Mouse (Mus musculus) CD4-positive, CD25-positive, alpha-beta regulatory T cell, adult 2 months (primary cell): ENCODE measurements around the gene Golga5.

Source experiments
- DNase-seq: peaks from one replicate; pipeline ENCODE4 v3.0.0-alpha.2; 2012; ENCODE audit warnings: low read depth, low spot score

Gene Golga5

DNA sequence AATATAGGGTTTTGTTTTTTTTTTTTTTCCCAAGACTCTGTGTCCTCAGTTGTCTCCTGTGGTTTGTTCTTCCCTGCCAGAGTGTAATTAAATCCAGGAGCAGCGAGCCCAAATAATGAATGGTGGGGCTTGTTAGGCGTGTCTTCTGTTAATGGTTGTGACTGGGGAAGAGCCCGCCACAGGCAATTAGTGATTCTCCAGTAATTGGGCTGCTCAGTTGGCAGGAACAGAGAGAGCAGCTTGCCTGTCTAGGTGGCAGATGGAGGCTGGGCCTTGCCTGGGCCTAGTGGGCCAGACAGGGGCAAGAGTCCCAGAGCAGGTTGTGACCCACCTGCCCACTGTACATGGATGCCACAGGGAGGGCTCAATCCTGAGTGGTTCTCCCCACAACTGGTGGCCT, 42.4 kb downstream of the Golga5 start:
- no peak for DNase-seq

DNA sequence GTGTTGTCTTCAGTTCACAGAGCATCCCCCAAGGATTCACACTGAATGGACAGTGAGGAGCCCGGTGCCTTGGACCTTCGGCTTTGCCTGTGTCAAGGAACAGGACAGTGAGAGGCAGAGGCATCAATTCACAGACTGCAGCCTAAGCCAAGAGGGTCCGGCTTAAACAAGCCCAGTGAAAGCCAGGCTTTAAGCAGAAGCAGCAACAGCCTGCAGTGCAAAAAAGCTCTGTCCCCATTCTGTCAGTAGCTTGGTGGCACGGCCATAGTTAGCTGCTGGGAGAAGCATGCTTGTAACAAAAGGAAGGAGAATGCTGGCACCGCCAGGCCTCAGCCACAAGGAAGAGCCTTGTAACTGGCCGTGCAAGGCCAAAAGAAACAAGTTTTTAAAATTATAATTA, 45.2 kb downstream of the Golga5 start:
- no peak for DNase-seq

DNA sequence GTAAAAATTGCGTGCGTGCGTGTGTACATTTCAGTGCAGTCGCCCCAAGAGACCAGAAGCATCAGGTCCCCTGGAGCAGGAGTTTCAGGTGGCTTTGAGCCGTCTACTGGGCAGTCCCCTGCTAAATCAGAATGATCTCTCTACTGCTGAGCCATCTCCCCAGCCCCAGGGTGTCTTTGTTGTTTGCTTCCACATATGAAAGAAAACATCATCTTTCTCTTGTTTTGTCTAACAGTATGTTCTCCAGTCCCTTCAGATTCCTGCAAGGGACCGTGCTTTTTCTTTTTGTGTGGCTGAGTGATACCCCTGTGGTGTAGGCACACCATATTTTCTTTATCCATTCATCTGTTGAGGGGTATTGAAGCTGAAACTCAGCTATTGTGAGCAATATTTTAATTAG, 45.8 kb downstream of the Golga5 start:
- no peak for DNase-seq

- DNase-seq, result no peak
These were observed 47.2 kb downstream of the Golga5 start for GRCm38 (mm10) chr12:102516151-102516550.

DNA sequence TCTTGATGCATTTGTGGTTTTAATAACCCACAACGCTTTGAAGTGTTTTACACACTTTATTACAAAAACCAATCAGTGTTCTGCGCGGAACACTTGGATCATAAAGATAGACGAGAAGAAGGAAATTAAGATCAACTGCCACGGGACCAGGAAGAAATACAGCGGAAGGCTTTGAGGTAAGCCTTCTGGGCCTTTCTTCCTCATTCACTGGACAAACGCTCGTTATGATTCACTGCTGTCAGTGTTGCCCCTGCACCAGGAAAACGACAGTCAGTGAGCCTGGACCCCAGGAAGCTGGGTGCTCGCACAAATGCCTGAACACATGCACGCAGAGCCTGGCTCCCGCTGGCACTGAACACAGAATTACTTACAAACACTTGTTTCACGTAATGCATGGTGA, 48.7 kb downstream of the Golga5 start:
- DNase-seq, result no peak

- no peak for DNase-seq
These were observed 51.2 kb downstream of the Golga5 start for GRCm38 (mm10) chr12:102519929-102520720.

GRCm38 (mm10) chr12:102521777-102522319, 52.9 kb downstream of the Golga5 start:
- no peak for DNase-seq

DNA sequence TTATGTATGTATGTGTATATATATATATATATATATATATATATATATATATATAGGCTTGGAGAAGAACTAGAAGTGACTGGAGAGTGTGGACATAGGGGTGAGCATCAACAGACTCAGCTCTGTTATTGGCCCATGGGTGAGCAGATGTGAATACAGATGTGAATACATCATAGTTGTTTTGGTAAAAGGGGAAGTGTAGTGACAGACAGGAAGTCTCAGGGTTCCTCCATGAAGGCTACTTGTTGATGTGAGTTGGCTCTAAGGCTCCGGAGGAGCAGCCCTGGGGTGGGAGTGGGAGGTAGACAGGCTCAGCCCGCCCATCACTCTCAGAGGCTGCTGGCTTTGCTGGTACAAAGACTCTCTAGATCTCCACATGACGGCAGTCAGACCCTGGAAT, 55.3 kb downstream of the Golga5 start:
- no peak for DNase-seq

- peak; percentile 25 for DNase-seq
These were observed 55.8 kb downstream of the Golga5 start for GRCm38 (mm10) chr12:102524760-102525159.

DNA sequence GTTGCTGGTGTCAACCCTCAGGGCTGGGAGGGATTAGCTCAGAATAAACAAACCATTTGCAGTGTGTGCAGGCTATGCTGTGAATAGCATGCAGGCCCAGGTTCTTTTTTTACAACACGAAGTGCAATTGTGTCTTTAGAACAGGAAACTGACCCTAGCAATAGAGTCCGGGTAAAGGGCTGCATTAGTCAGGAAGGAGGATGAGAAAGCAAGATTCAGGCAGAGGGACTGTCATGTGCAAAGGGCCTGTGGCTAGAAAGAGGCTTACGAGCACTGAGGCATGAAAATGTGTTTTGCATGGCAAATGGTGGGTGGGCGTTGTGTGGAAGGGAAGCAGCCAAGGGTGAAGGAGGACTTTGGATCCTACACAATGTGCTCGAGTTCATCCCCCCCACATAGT, 59.1 kb downstream of the Golga5 start:
- DNase-seq, result no peak

DNA sequence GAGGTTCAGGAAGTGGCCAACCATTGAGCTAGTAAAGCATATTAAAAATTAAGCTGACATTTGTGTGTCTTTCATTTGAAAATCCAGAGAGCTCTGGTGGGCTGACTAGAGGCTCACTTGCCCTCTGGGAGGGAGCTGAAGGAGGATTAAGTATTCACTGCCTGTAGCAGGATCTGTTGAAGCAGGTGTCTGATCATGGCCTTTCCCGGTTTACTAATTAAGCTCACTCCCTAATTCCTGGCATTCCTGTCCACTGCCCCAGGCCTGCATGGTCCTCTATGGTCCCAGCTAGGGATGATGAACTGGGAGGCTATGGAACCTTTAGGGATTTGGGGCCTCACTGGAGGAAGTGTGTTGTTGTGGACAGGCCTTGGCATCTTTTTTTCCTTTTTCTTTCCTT, 66.9 kb downstream of the Golga5 start:
- DNase-seq, result no peak

DNA sequence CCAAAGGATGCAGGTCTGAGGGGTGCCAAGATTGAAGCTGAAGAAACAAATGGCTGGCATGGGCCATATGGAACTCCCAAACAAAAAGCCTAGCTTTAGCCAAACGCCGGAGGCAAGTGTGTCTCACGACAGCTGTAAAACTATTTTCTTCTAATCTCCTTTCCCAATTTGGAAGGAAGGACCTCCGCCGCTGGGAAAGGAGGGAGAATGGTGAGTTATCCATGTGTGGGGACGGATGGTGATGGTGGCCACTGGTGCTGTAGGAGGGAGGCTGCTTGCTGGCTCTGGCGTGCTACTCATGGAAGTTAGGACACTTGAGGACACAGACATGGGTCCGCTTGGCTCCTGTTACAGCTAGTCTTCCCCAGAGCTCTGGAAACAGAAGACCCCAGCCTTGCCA, 71.3 kb downstream of the Golga5 start:
- no peak for DNase-seq

- DNase-seq, result no peak
These were observed 72.2 kb downstream of the Golga5 start for GRCm38 (mm10) chr12:102541168-102541567.

DNA sequence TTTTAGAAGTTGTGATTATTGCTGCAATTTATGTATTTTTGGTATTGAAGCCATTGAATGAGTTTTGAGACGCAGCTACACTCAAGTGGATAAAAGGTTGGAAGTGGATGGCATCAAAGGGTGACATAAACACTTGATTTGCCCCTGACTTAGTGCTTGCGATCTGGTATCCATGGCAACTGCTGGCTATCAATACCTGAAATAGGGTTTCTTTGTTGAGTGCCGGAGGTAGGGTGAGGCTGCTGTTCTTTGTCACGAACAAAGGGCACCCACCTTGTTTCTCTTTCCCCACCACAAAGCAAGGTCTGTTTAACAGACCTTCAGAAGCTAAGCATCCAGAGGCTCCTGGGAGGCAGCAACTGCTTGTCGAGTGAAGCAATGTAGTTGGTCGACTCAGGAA, 76.2 kb downstream of the Golga5 start:
- no peak for DNase-seq
